Mouse (Mus musculus) lung, embryonic 14.5 days (tissue): ENCODE measurements around the gene Fbxw5. TPM values are rescaled to one million over a fixed set of nuclear protein-coding genes. Genes with fewer than 3 reads are reported as not detected.

Experiments
- ATAC-seq: fragments of 200-750 bp; cut with Nextera tagmentation; 2 replicates; pipeline ENCODE4 v1.8.0; 2017; ENCODE audit warnings: mild to moderate bottlenecking, moderate TSS enrichment, moderate library complexity; ENCODE audit not compliant: insufficient read depth
- DNase-seq: peaks from one replicate; pipeline ENCODE4 v3.0.0-alpha.2; 2015
- H3K27ac ChIP-seq: fragments of 300-500 bp; sonication (generic); 2 replicates; pipeline ENCODE4 v1.5.1; 2014; ENCODE audit warnings: low read depth, mild to moderate bottlenecking, moderate library complexity
- H3K27me3 ChIP-seq: fragments of 300-500 bp; sonication (generic); 2 replicates; pipeline ENCODE4 v1.6.1; 2014; ENCODE audit warnings: low read length, control low read depth; ENCODE audit not compliant: insufficient read depth
- H3K36me3 ChIP-seq: fragments of 300-500 bp; sonication (generic); 2 replicates; pipeline ENCODE4 v1.6.1; 2014; ENCODE audit warnings: control low read depth; ENCODE audit not compliant: insufficient read depth
- H3K4me1 ChIP-seq: fragments of 300-500 bp; sonication (generic); 2 replicates; pipeline ENCODE4 v1.6.1; 2014; ENCODE audit warnings: antibody characterized with exemption, control low read depth; ENCODE audit not compliant: insufficient read depth
- H3K4me2 ChIP-seq: fragments of 300-500 bp; sonication (generic); 2 replicates; pipeline ENCODE4 v1.6.1; 2014; ENCODE audit warnings: mild to moderate bottlenecking
- H3K4me3 ChIP-seq: fragments of 300-500 bp; sonication (generic); 2 replicates; pipeline ENCODE4 v1.5.1; 2014; ENCODE audit warnings: low read depth, low read length
- H3K9ac ChIP-seq: fragments of 300-500 bp; sonication (generic); 2 replicates; pipeline ENCODE4 v1.6.1; 2014
- H3K9me3 ChIP-seq: fragments of 300-500 bp; sonication (generic); 2 replicates; pipeline ENCODE4 v1.6.1; 2016; ENCODE audit warnings: low read depth, low read length, control low read depth
- CTCF ChIP-seq: IDR thresholded peaks from 2 replicates; pipeline ENCODE4 v1.5.1; 2016; ENCODE audit warnings: antibody characterized with exemption, low read depth
- WGBS: fragments of 180-500 bp; shearing (Covaris S2); extraction: QIAGEN DNeasy Blood & Tissue Kit; methylation state at CpG from one replicate; pipeline ENCODE4 v1.1.7; 2014; 5-methylcytosine and 5-hydroxymethylcytosine counted together
- polyA plus RNA-seq: library from polyadenylated mRNA; unstranded; fragments of >200 nt; fragmentation: Nextera tagmentation; extraction: Ambion mirVana; gene quantifications from 2 replicates; pipeline ENCODE4 v1.2.1, GENCODE M21; 2014

The Fbxw5 gene
- polyA plus RNA-seq, 1 experiment from 2014 or later: 77.7 TPM

DNA sequence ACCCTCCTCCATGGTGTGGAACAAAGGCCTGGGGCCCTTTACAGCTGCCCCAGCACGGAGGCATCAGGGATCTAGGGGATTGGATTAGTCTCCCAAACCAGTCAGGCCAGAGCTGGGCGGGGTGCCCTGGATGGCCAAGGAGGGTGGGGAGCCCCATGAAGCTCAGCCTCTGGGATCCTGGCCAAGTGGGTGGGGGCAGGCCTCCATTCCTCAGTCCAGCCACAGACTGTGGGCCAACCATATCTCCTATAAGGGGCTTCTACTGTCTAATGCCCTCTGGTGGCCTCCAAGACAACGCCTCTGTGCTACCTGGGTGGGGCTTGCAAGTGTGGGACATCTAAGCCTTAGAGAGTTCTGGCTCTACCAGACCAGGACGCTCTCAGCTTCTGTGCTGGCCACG is 41.6 kb upstream of the Fbxw5 start:
- 71% methylated on average over 5 of the region's 5 CpGs for WGBS
- peak; percentile 19; the same call in 1 of the 2 replicates for TF ChIP-seq CTCF
- Histone ChIP-seq H3K36me3 (peaks cover 12% of the 10 kb centered on the region; the same call in 1 of the 2 replicates), H3K9ac (no peak overlapping the region), H3K27ac (no peak overlapping the region), H3K9me3 (no peaks in the 10 kb centered on the region), H3K27me3 (no peaks in the 10 kb centered on the region), H3K4me1 (no peaks in the 10 kb centered on the region; the same call in 1 of the 2 replicates), H3K4me2 (peak overlapping the region; percentile 10; the same call in 1 of the 2 replicates), H3K4me3 (no peak overlapping the region)
- ATAC-seq (no peak), DNase-seq (peak; percentile 55)

DNA sequence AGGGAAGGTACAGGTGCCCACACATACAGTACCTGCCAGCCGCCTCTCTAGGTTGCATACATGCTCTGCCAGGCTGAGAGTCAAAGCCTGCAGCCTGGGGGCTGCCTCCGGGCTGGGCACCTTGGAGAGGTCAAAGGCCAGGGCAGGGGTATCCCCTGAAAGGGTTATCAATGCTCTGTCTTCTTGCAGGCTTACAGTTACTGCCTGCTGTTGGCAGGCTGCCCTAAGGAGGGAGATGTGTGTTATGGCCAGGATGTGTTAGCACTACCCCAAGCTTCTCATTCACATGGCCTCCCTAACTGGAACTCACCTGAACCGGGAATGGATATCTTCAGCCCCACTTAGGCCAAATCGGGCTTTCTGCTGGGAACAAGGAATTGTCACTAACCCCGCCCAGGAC is 40.4 kb upstream of the Fbxw5 start:
- 26% methylated on average over 5 of the region's 5 CpGs for WGBS
- ATAC-seq: peak; percentile 1; the same call in 1 of the 2 replicates

DNA sequence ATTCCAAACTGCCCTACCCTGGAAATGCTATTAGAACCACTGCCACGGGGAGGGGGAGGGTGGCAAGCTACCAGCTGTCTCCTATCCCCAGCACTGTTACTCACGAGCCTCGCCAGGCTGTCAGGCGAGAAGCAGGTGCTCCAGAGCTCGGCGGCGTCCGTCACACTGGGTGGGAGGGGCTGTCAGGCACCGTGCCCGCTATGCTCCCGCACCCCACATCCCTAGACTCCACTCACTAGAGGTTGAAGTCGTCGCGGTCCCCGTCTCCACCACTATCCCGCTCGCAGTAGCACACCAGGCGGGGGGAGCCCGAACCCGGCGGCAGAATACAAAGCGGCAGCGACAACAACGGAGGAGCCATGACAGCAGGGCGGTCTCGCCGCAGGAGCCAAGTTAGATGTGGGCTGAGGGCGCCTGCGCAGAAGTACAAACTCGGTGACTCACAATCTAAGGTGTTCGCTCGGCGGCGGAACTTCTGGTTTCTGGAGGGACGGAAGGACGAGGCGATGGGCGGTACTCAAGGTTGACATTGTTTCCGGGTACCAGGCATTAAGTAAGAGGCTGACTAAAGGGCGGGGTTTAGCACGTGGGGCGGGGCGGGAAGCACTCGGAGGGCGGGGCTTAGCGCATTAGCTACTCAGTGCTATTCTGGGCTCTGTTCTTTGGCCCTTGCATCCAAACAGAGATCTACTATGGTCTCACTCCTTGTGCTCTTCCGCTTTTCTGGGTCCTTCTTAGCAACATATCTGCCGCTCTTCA is 39.8 kb upstream of the Fbxw5 start, which contains the start of gene Paxx:
Gene Paxx, minus strand, starts transcription at position 544 of the 759 bp plus-strand sequence.
- H3K9ac ChIP-seq: peak within 1 kb of the TSS; percentile 70
- peak within 1 kb of the TSS; percentile 88 for H3K27ac ChIP-seq
- H3K9me3 ChIP-seq: no peaks in the 10 kb centered on the region
- peak within 1 kb of the TSS; percentile 87 for H3K4me2 ChIP-seq
- no peaks in the 10 kb centered on the region; the same call in 1 of the 2 replicates for H3K4me1 ChIP-seq
- peak within 1 kb of the TSS; percentile 70 for H3K4me3 ChIP-seq
- H3K27me3 ChIP-seq: no peaks in the 10 kb centered on the region
- under 1% methylated on average over 48 of the region's 48 CpGs for WGBS
- no peak for TF ChIP-seq CTCF
- DNase-seq (peak; percentile 95), ATAC-seq (peak; percentile 88)
- H3K36me3 ChIP-seq: peaks cover 12% of the 10 kb centered on the region; the same call in 1 of the 2 replicates

More for the DNA sequence above, 40.4 kb upstream of the Fbxw5 start:
- peak overlapping the region; percentile 70 for H3K4me3 ChIP-seq
- peak overlapping the region; percentile 70 for H3K9ac ChIP-seq
- no peaks in the 10 kb centered on the region; the same call in 1 of the 2 replicates for H3K4me1 ChIP-seq
- no peak for TF ChIP-seq CTCF
- no peaks in the 10 kb centered on the region for H3K27me3 ChIP-seq
- H3K9me3 ChIP-seq: no peaks in the 10 kb centered on the region
- peaks cover 12% of the 10 kb centered on the region; the same call in 1 of the 2 replicates for H3K36me3 ChIP-seq
- peak; percentile 36 for DNase-seq
- H3K27ac ChIP-seq: peak overlapping the region; percentile 88; the same call in 1 of the 2 replicates
- peak overlapping the region; percentile 87 for H3K4me2 ChIP-seq

DNA sequence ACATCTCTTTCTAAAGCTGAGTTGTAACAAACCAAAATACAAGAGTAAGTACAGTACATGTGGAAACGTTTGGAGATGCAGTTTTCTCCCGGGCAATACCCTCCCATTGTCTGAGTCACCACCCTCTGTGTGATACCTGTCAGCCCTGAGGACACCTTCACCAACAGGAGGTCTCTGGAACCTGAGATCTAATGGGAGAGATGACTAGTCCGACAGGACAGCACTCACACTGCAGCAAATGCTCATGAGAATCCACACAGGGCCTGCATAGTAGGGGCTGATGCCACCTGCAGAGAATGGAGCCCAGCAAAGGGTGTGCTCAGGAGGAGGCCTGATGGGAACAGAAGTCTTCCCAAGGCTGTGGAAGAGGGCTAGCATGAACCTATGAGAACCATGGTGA is 39.1 kb upstream of the Fbxw5 start:
- H3K27ac ChIP-seq: peak overlapping the region; percentile 88; the same call in 1 of the 2 replicates

DNA sequence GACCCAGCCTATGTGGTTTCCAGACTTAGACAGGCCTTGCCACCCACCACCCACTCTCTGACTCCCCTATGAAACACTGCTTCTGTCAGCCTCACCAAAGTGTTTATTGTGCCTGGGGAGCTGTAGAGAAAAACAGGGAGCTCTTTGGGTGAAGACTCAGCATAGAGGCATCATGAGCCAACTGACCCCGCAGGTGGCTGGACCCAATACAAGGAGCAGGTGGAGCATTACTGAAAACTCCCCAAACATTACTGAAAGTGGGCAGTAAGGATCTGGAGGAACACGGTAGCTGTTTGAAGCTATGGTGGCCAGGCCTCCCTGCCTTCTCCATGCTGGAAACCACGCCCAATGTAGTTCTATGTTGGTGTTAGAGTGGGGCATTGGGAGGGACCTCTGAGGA is 36.9 kb upstream of the Fbxw5 start:
- Histone ChIP-seq H3K36me3 (peaks cover 5% of the 10 kb centered on the region; the same call in 1 of the 2 replicates), H3K4me2 (no peak overlapping the region), H3K9ac (no peak overlapping the region), H3K9me3 (no peaks in the 10 kb centered on the region), H3K4me1 (no peaks in the 10 kb centered on the region; the same call in 1 of the 2 replicates), H3K27ac (no peak overlapping the region), H3K27me3 (no peaks in the 10 kb centered on the region), H3K4me3 (no peak overlapping the region)
- no peak for TF ChIP-seq CTCF
- DNase-seq (no peak), ATAC-seq (no peak)
- WGBS: 75% methylated on average over 3 of the region's 3 CpGs

More for the DNA sequence above, 39.1 kb upstream of the Fbxw5 start:
- ATAC-seq (no peak), DNase-seq (no peak)
- Histone ChIP-seq H3K9me3 (no peaks in the 10 kb centered on the region), H3K9ac (peak overlapping the region; percentile 35; the same call in 1 of the 2 replicates), H3K36me3 (peaks cover 12% of the 10 kb centered on the region; the same call in 1 of the 2 replicates), H3K4me1 (no peaks in the 10 kb centered on the region; the same call in 1 of the 2 replicates), H3K4me3 (peak overlapping the region; percentile 70), H3K4me2 (peak overlapping the region; percentile 87), H3K27me3 (no peaks in the 10 kb centered on the region)
- 26% methylated on average over 3 of the region's 3 CpGs for WGBS
- TF ChIP-seq CTCF: no peak

DNA sequence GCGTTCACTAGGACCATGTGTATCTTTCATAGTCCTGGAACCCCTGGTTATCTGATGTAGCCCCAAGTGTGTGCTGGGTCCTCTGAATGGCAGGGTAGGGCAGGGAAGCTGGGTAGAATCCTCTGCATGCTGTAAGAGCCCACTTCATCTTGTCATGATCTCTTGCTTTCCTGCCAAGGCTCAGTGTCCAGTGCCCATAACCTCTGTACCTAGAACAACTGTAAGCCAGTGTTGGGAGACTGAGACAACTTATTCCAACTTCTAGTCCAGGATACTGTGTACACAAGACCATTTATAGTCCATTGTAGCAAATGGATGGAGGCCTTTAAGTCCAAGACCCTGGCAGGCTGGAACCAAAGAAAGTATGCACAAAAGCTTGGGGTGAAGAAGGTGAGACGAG is 35.3 kb upstream of the Fbxw5 start:
- Histone ChIP-seq H3K27ac (no peak overlapping the region), H3K36me3 (no peaks in the 10 kb centered on the region), H3K9ac (no peak overlapping the region), H3K4me2 (no peak overlapping the region), H3K4me3 (no peak overlapping the region), H3K4me1 (no peaks in the 10 kb centered on the region), H3K27me3 (no peaks in the 10 kb centered on the region), H3K9me3 (no peaks in the 10 kb centered on the region)
- WGBS: 78% methylated on average over 2 of the region's 2 CpGs
- ATAC-seq (no peak), DNase-seq (no peak)
- no peak for TF ChIP-seq CTCF
